Comparison of ENCODE assay signal across 17 mouse cellular contexts in genomic region chr4:153784401-153784800, GRCm38 (mm10).
"Had no signal": no experiment of that assay in that cellular context is flagged by ENCODE, and none has a peak within 500 bp of the region (broad histone marks: within the 10 kb centered on the region; RNA-seq: fewer than 3 reads in every experiment).

No protein-coding gene starts in this region.

- H3K4me2 ChIP-seq: limb, embryonic 15.5 days; liver, embryonic 12.5 days; lung, embryonic 14.5 days; midbrain, embryonic 12.5 days; neural tube, embryonic 13.5 days had no signal

- DNase-seq: kidney, adult 11 months; kidney, adult 9 months; kidney, postnatal 36 days; lung, embryonic 14.5 days; lung, postnatal 10 days; lung, postnatal 4 days; retina, postnatal 1 day; right cerebral cortex, postnatal 4 days; spleen, adult 18-20 months; thymus, adult 18-20 months; thymus, postnatal 14 days had no signal

- H3K4me1 ChIP-seq: limb, embryonic 15.5 days; liver, embryonic 12.5 days had no signal

- H3K4me3 ChIP-seq: layer of hippocampus, adult 2 months; limb, embryonic 15.5 days; liver, embryonic 12.5 days; midbrain, embryonic 12.5 days; neural tube, embryonic 13.5 days had no signal

- H3K36me3 ChIP-seq: limb, embryonic 15.5 days; liver, embryonic 12.5 days; midbrain, embryonic 12.5 days; neural tube, embryonic 13.5 days had no signal

- H3K27me3 ChIP-seq: liver, embryonic 12.5 days; neural tube, embryonic 13.5 days had no signal

- H3K9ac ChIP-seq: limb, embryonic 15.5 days; liver, embryonic 12.5 days; lung, embryonic 14.5 days; midbrain, embryonic 12.5 days; neural tube, embryonic 13.5 days had no signal

- ATAC-seq: liver, embryonic 12.5 days had no signal

- H3K27ac ChIP-seq: kidney, postnatal 0 days; layer of hippocampus, adult 2 months; limb, embryonic 15.5 days; liver, embryonic 12.5 days; midbrain, embryonic 12.5 days; neural tube, embryonic 13.5 days had no signal

- H3K9me3 ChIP-seq: limb, embryonic 15.5 days; liver, embryonic 12.5 days; midbrain, embryonic 12.5 days; neural tube, embryonic 13.5 days had no signal
